Mouse (Mus musculus) ES-Bruce4 (cell line): ENCODE data around the gene Guca2a.

Experiments used
- CTCF ChIP-seq: IDR thresholded peaks from one replicate; pipeline ENCODE4 v1.8.1; 2011; ENCODE audit warnings: low read depth, low read length
- POLR2A ChIP-seq: IDR thresholded peaks from one replicate; pipeline ENCODE4 v1.8.1; 2011; ENCODE audit warnings: low read length; ENCODE audit not compliant: insufficient read depth

- no peak for TF ChIP-seq POLR2A
- no peak for TF ChIP-seq CTCF
These were observed 1.8 kb upstream of the Guca2a start for GRCm38 (mm10) chr4:119635686-119636085.
